ENCODE assay signal across 18 mouse cellular contexts in the genomic region with DNA sequence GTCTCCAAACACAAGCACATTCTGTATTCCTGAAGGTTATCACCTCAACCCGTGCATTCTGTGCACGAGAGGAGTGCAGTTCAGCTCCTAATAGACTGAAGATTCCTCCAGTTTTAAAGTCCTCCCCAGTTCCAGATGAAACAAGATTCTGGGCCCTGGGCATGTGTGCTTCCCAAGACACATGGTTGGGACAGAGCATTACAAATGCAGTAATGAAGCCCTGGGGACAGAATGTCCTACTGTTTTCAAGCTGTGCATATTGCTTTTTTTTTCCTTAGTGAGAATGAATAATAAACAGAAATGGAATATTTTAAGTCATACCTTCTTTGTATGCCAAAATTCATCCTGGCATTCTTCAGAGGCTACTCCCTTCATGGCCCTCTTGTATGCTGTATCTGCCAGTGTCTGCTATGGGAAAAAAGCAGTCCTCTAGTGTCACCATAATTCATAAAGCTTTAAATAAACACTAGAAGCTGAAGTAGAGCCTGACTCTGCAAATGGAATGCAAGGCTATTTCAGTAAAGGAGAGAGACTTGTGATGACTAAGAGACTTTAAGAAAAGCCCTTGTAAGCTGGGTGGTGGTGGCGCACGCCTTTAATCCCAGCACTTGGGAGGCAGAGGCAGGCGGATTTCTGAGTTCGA.
DNase-seq lines count a peak whose midpoint lies in the region; ATAC-seq and TF ChIP-seq lines count a peak whose summit lies in the region.
"Had no signal": no experiment of that assay in that cellular context is flagged by ENCODE, and none has a peak within 500 bp of the region (broad histone marks: within the 10 kb centered on the region; RNA-seq: fewer than 3 reads in every experiment).

No protein-coding gene starts in this region.

- TF ChIP-seq CTCF in lung, postnatal 0 days (IDR thresholded peaks at IDR 0.05): no peak

- no peak overlapping the region for H3K4me3 ChIP-seq in heart, embryonic 13.5 days
- H3K4me3 ChIP-seq in lung, postnatal 0 days (ENCODE audit: low read depth, low read length): no peak overlapping the region
- H3K4me3 ChIP-seq in kidney, embryonic 16.5 days (ENCODE audit: low read length): no peak overlapping the region
- H3K4me3 ChIP-seq: heart, embryonic 10.5 days had no signal

- no peak overlapping the region for H3K9ac ChIP-seq in heart, embryonic 13.5 days
- H3K9ac ChIP-seq in lung, postnatal 0 days (replicated peaks; ENCODE audit: low read depth): no peak overlapping the region
- no peak overlapping the region for H3K9ac ChIP-seq in kidney, embryonic 16.5 days (replicated peaks; ENCODE audit: low read length)

- intact Hi-C loops in heart, postnatal 25 days (cut with DNase I): no loop called here

- H3K36me3 ChIP-seq in heart, embryonic 13.5 days: no peaks in the 10 kb centered on the region
- no peaks in the 10 kb centered on the region for H3K36me3 ChIP-seq in lung, postnatal 0 days (ENCODE audit: insufficient read depth, low read length)
- no peaks in the 10 kb centered on the region for H3K36me3 ChIP-seq in kidney, embryonic 16.5 days (ENCODE audit: insufficient read depth, low read length)
- H3K36me3 ChIP-seq: G1E; heart, embryonic 10.5 days had no signal

- peak overlapping the region; percentile 25; the same call in 1 of the 2 replicates for H3K27ac ChIP-seq in heart, embryonic 13.5 days (replicated peaks)
- peak overlapping the region; percentile 16; the same call in 1 of the 2 replicates for H3K27ac ChIP-seq in lung, postnatal 0 days (ENCODE audit: low read length)
- no peak overlapping the region for H3K27ac ChIP-seq in kidney, embryonic 16.5 days (ENCODE audit: low read length)
- H3K27ac ChIP-seq: heart, embryonic 10.5 days had no signal

- no peak for DNase-seq in heart, postnatal 25 days (ENCODE audit: low spot score)
- DNase-seq in NIH3T3 (ENCODE audit: low read depth): peak; percentile 38
- peak; percentile 57 for DNase-seq in brain, adult 2 months (ENCODE audit: low read depth, low spot score)
- peak; percentile 83 for DNase-seq in lung, postnatal 0 days (ENCODE audit: low spot score)
- no peak for DNase-seq in neural tube, embryonic 10.5 days (ENCODE audit: extremely low spot score, low spot score)
- no peak for DNase-seq in kidney, postnatal 25 days
- DNase-seq: cerebellum, adult 2 months; kidney, adult 8-10 months; kidney, postnatal 4 days; layer of hippocampus, postnatal 36 days; left cerebral cortex, postnatal 4 days; right cerebral cortex, postnatal 4 days; thymus, adult 18-20 months had no signal

- H3K9me3 ChIP-seq in heart, embryonic 13.5 days: no peaks in the 10 kb centered on the region
- H3K9me3 ChIP-seq in lung, postnatal 0 days (ENCODE audit: low read length): no peaks in the 10 kb centered on the region
- H3K9me3 ChIP-seq in kidney, embryonic 16.5 days (ENCODE audit: low read length): no peaks in the 10 kb centered on the region
- H3K9me3 ChIP-seq: heart, embryonic 10.5 days had no signal

- 76% methylated on average over 6 of the region's 6 CpGs for WGBS in heart, embryonic 13.5 days
- WGBS in lung, postnatal 0 days: 64% methylated on average over 6 of the region's 6 CpGs
- WGBS in kidney, embryonic 16.5 days: 86% methylated on average over 6 of the region's 6 CpGs

- peak; percentile 78 for TF ChIP-seq EP300 in lung, postnatal 0 days (IDR thresholded peaks at IDR 0.05)

- ATAC-seq in heart, embryonic 13.5 days (ENCODE audit: extremely low read depth, insufficient number of reproducible peaks, low FRiP score, low TSS enrichment): no peak
- peak; percentile 84 for ATAC-seq in lung, postnatal 0 days
- no peak for ATAC-seq in kidney, embryonic 16.5 days (ENCODE audit: low FRiP score, low TSS enrichment)
- ATAC-seq: CD4-positive, CD25-positive, alpha-beta regulatory T cell, adult 4 months had no signal

- no peak overlapping the region for H3K4me2 ChIP-seq in heart, embryonic 13.5 days
- H3K4me2 ChIP-seq in lung, postnatal 0 days (replicated peaks; ENCODE audit: low read depth, low read length): no peak overlapping the region
- H3K4me2 ChIP-seq in kidney, embryonic 16.5 days (replicated peaks; ENCODE audit: low read depth, low read length): no peak overlapping the region

- no peaks in the 10 kb centered on the region for H3K27me3 ChIP-seq in heart, embryonic 13.5 days (replicated peaks)
- no peaks in the 10 kb centered on the region for H3K27me3 ChIP-seq in lung, postnatal 0 days (replicated peaks; ENCODE audit: insufficient read depth, low read length)
- no peaks in the 10 kb centered on the region for H3K27me3 ChIP-seq in kidney, embryonic 16.5 days (ENCODE audit: insufficient read depth, low read length)

- peaks cover 16% of the 10 kb centered on the region for H3K4me1 ChIP-seq in heart, embryonic 13.5 days
- 0 out of 2 replicates have a peak, but pooled peaks cover 2% of the 10 kb centered on the region for H3K4me1 ChIP-seq in lung, postnatal 0 days (ENCODE audit: insufficient read depth, low read depth, low read length)
- no peaks in the 10 kb centered on the region for H3K4me1 ChIP-seq in kidney, embryonic 16.5 days (ENCODE audit: insufficient read depth, low read length)
- H3K4me1 ChIP-seq: heart, embryonic 10.5 days had no signal

Comparison
In these comparisons a context has a peak if more than half of its experiments do, and no peak if none do; other contexts are left out.
1. DNase-seq: peak in NIH3T3 (single experiment), brain, adult 2 months (single experiment) and lung, postnatal 0 days (single experiment); none in heart, postnatal 25 days (single experiment), neural tube, embryonic 10.5 days (single experiment) and kidney, postnatal 25 days (0 of 2).